Mouse (Mus musculus) brain, embryonic 14.5 days (tissue): ENCODE measurements around the gene Herc4.

ENCODE experiments used
- CTCF ChIP-seq: fragments of 200-500 bp; IDR thresholded peaks from 2 replicates; pipeline ENCODE4 v1.5.1; 2012; ENCODE audit warnings: inconsistent platforms, mild to moderate bottlenecking, moderate library complexity, borderline replicate concordance; ENCODE audit not compliant: insufficient read depth, insufficient read length; ENCODE audit errors: extremely low read depth
- POLR2A ChIP-seq: fragments of 200-500 bp; IDR thresholded peaks from 2 replicates; pipeline ENCODE4 v1.6.1; 2012; ENCODE audit warnings: mild to moderate bottlenecking, inconsistent platforms, borderline replicate concordance; ENCODE audit not compliant: poor library complexity, insufficient read depth, insufficient read length, severe bottlenecking; ENCODE audit errors: extremely low read depth

- TF ChIP-seq CTCF = no peak
- no peak for TF ChIP-seq POLR2A
Measured at GRCm38 (mm10) chr10:63365918-63366455, 122.4 kb downstream of the Herc4 start.
